ENCODE assay signal across 11 mouse cellular contexts in genomic region chr1:90973574-90973911, GRCm38 (mm10). TPM values are rescaled to one million over a fixed set of nuclear protein-coding genes. Genes with fewer than 3 reads are reported as not detected.
DNase-seq lines count a peak whose midpoint lies in the region; ATAC-seq and TF ChIP-seq lines count a peak whose summit lies in the region.
"Had no signal": no experiment of that assay in that cellular context is flagged by ENCODE, and none has a peak within 500 bp of the region (broad histone marks: within the 10 kb centered on the region; RNA-seq: fewer than 3 reads in every experiment).

No protein-coding gene starts in this region.

- intact Hi-C loops in heart, postnatal 10 days (cut with DNase I): loop anchor here (1.0 to 10.0 kb wide), 6 partner anchors 44 to 264 kb away; no protein-coding TSS in a partner anchor

- 85% methylated on average over 2 of the region's 2 CpGs for WGBS in heart, embryonic 16.5 days
- 79% methylated on average over 2 of the region's 2 CpGs for WGBS in embryonic facial prominence, embryonic 15.5 days
- WGBS in intestine, embryonic 16.5 days: 71% methylated on average over 2 of the region's 2 CpGs
- 67% methylated on average over 2 of the region's 2 CpGs for WGBS in midbrain, postnatal 0 days

- no peaks in the 10 kb centered on the region for H3K27me3 ChIP-seq in heart, embryonic 16.5 days (ENCODE audit: control insufficient read depth, insufficient read depth, low read length)
- H3K27me3 ChIP-seq in embryonic facial prominence, embryonic 15.5 days: no peaks in the 10 kb centered on the region
- no peaks in the 10 kb centered on the region for H3K27me3 ChIP-seq in intestine, embryonic 16.5 days (replicated peaks; ENCODE audit: control insufficient read depth, insufficient read depth, low read length)
- no peaks in the 10 kb centered on the region for H3K27me3 ChIP-seq in midbrain, postnatal 0 days (ENCODE audit: insufficient read depth, low read length)

- H3K4me1 ChIP-seq in heart, embryonic 16.5 days (ENCODE audit: control insufficient read depth, insufficient read depth, low read length): peaks cover 40% of the 10 kb centered on the region
- peaks cover 42% of the 10 kb centered on the region for H3K4me1 ChIP-seq in embryonic facial prominence, embryonic 15.5 days
- H3K4me1 ChIP-seq in intestine, embryonic 16.5 days (ENCODE audit: control insufficient read depth, insufficient read depth, low read length): peaks cover 28% of the 10 kb centered on the region
- peaks cover 10% of the 10 kb centered on the region; the same call in 1 of the 2 replicates for H3K4me1 ChIP-seq in midbrain, postnatal 0 days (ENCODE audit: insufficient read depth, low read length)

- peak overlapping the region; percentile 70 for H3K9ac ChIP-seq in heart, embryonic 16.5 days (ENCODE audit: low read length)
- H3K9ac ChIP-seq in embryonic facial prominence, embryonic 15.5 days: no peak overlapping the region
- H3K9ac ChIP-seq in intestine, embryonic 16.5 days (ENCODE audit: low read depth, low read length): peak overlapping the region; percentile 42; the same call in 1 of the 2 replicates
- H3K9ac ChIP-seq in midbrain, postnatal 0 days (replicated peaks; ENCODE audit: low read length, poor library complexity, severe bottlenecking): no peak overlapping the region

- no peaks in the 10 kb centered on the region for H3K9me3 ChIP-seq in heart, embryonic 16.5 days (replicated peaks; ENCODE audit: control insufficient read depth, low read length)
- H3K9me3 ChIP-seq in embryonic facial prominence, embryonic 15.5 days (replicated peaks): no peaks in the 10 kb centered on the region
- H3K9me3 ChIP-seq in intestine, embryonic 16.5 days (ENCODE audit: control insufficient read depth, low read length): no peaks in the 10 kb centered on the region
- no peaks in the 10 kb centered on the region for H3K9me3 ChIP-seq in midbrain, postnatal 0 days (ENCODE audit: low read length)

- no peak for DNase-seq in heart, postnatal 10 days
- DNase-seq in midbrain, postnatal 0 days (ENCODE audit: low spot score): no peak
- DNase-seq in cerebellum, adult 18-20 months: no peak
- DNase-seq in right cerebral cortex, postnatal 36 days (ENCODE audit: low spot score in 2 of 2): no peak
- no peak for DNase-seq in c-Kit-positive CD71-positive TER-119-positive erythroid progenitor cells, embryonic 14.5 days (ENCODE audit: low spot score)

- H3K36me3 ChIP-seq in heart, embryonic 16.5 days (ENCODE audit: control insufficient read depth, insufficient read depth): no peaks in the 10 kb centered on the region
- no peaks in the 10 kb centered on the region for H3K36me3 ChIP-seq in embryonic facial prominence, embryonic 15.5 days
- no peaks in the 10 kb centered on the region for H3K36me3 ChIP-seq in intestine, embryonic 16.5 days (ENCODE audit: control insufficient read depth, insufficient read depth, low read length)
- H3K36me3 ChIP-seq in midbrain, postnatal 0 days (ENCODE audit: insufficient read depth, low read length): no peaks in the 10 kb centered on the region

- H3K4me3 ChIP-seq in heart, embryonic 16.5 days (ENCODE audit: low read length): no peak overlapping the region
- no peak overlapping the region for H3K4me3 ChIP-seq in embryonic facial prominence, embryonic 15.5 days (replicated peaks)
- no peak overlapping the region for H3K4me3 ChIP-seq in intestine, embryonic 16.5 days (ENCODE audit: low read length)
- H3K4me3 ChIP-seq in midbrain, postnatal 0 days (ENCODE audit: low read depth, low read length): no peak overlapping the region

- no peak for TF ChIP-seq CTCF in midbrain, postnatal 0 days (IDR thresholded peaks at IDR 0.05)

- peak overlapping the region; percentile 61 for H3K27ac ChIP-seq in heart, embryonic 16.5 days (ENCODE audit: low read length)
- H3K27ac ChIP-seq in embryonic facial prominence, embryonic 15.5 days (replicated peaks): no peak overlapping the region
- H3K27ac ChIP-seq in intestine, embryonic 16.5 days (ENCODE audit: low read length): no peak overlapping the region
- H3K27ac ChIP-seq in midbrain, postnatal 0 days (ENCODE audit: low read depth, low read length): no peak overlapping the region

- H3K4me2 ChIP-seq in heart, embryonic 16.5 days (ENCODE audit: low read depth, low read length): no peak overlapping the region
- H3K4me2 ChIP-seq in embryonic facial prominence, embryonic 15.5 days (replicated peaks): no peak overlapping the region
- H3K4me2 ChIP-seq in intestine, embryonic 16.5 days (ENCODE audit: low read depth, low read length): no peak overlapping the region
- no peak overlapping the region for H3K4me2 ChIP-seq in midbrain, postnatal 0 days (ENCODE audit: low read depth, low read length, poor library complexity, severe bottlenecking)

- peak; percentile 34 for ATAC-seq in heart, embryonic 16.5 days (replicated peaks; ENCODE audit: extremely low read depth, insufficient read depth, low FRiP score)
- peak; percentile 26; the same call in 1 of the 2 replicates for ATAC-seq in embryonic facial prominence, embryonic 15.5 days (ENCODE audit: insufficient number of reproducible peaks, low FRiP score, low TSS enrichment, low read depth)
- peak; percentile 2; the same call in 1 of the 2 replicates for ATAC-seq in intestine, embryonic 16.5 days
- ATAC-seq in midbrain, postnatal 0 days (ENCODE audit: low FRiP score): peak; percentile 6; the same call in 1 of the 2 replicates

RNA-seq across cellular contexts. Expression of gene Rab17, which starts 4.1 kb away (rescaled TPM):
- polyA plus RNA-seq in heart, embryonic 16.5 days (2015; fragmentation: Nextera tagmentation; extraction: Ambion mirVana): 3.8 and 4.6 TPM in 2 replicates
- 1 to 10 TPM; 3.8 to 5.0 TPM for total RNA-seq in heart, postnatal 10 days (2021)
- polyA plus RNA-seq in embryonic facial prominence, embryonic 15.5 days (2015; fragmentation: Nextera tagmentation; extraction: Ambion mirVana): 2.4 and 3.1 TPM in 2 replicates
- 62.2 and 69.3 TPM in 2 replicates for polyA plus RNA-seq in intestine, embryonic 16.5 days (2015; fragmentation: Nextera tagmentation; extraction: Ambion mirVana)
- not detected in 2 replicates for total RNA-seq in midbrain, postnatal 0 days (2014; rRNA removed)
- polyA plus RNA-seq in midbrain, postnatal 0 days (2015; fragmentation: Nextera tagmentation; extraction: Ambion mirVana): 0.26 and 0.37 TPM in 2 replicates

RNA-seq across cellular contexts. Expression of gene Prlh, which starts 20.6 kb away (rescaled TPM):
- polyA plus RNA-seq in heart, embryonic 16.5 days (2015; fragmentation: Nextera tagmentation; extraction: Ambion mirVana): not detected in 2 replicates
- total RNA-seq in heart, postnatal 10 days (2021): not detected
- polyA plus RNA-seq in embryonic facial prominence, embryonic 15.5 days (2015; fragmentation: Nextera tagmentation; extraction: Ambion mirVana): not detected in 2 replicates
- polyA plus RNA-seq in intestine, embryonic 16.5 days (2015; fragmentation: Nextera tagmentation; extraction: Ambion mirVana): not detected in 2 replicates
- not detected in 2 replicates for total RNA-seq in midbrain, postnatal 0 days (2014; rRNA removed)
- polyA plus RNA-seq in midbrain, postnatal 0 days (2015; fragmentation: Nextera tagmentation; extraction: Ambion mirVana): not detected in 2 replicates
- total RNA-seq: adrenal gland, postnatal 10 days; hematopoietic stem cell, adult 5-6 weeks had no signal
- polyA plus RNA-seq: thymus, adult 2 months had no signal

RNA-seq across cellular contexts. Expression of gene Lrrfip1, which starts 25.0 kb away (rescaled TPM):
- polyA plus RNA-seq in heart, embryonic 16.5 days (2015; fragmentation: Nextera tagmentation; extraction: Ambion mirVana): 156 TPM in 2 replicates
- 100 to 1,000 TPM; 172 to 186 TPM for total RNA-seq in heart, postnatal 10 days (2021)
- 55.0 and 56.8 TPM in 2 replicates for polyA plus RNA-seq in embryonic facial prominence, embryonic 15.5 days (2015; fragmentation: Nextera tagmentation; extraction: Ambion mirVana)
- 69.2 and 73.7 TPM in 2 replicates for polyA plus RNA-seq in intestine, embryonic 16.5 days (2015; fragmentation: Nextera tagmentation; extraction: Ambion mirVana)
- 26.7 and 34.2 TPM in 2 replicates for total RNA-seq in midbrain, postnatal 0 days (2014; rRNA removed)
- polyA plus RNA-seq in midbrain, postnatal 0 days (2015; fragmentation: Nextera tagmentation; extraction: Ambion mirVana): 41.4 and 48.9 TPM in 2 replicates

RNA-seq across cellular contexts. Expression of gene Mlph, which starts 58.7 kb away (rescaled TPM):
- 0.33 and 0.66 TPM in 2 replicates for polyA plus RNA-seq in heart, embryonic 16.5 days (2015; fragmentation: Nextera tagmentation; extraction: Ambion mirVana)
- under 1 TPM; 0.45 to 0.86 TPM for total RNA-seq in heart, postnatal 10 days (2021)
- polyA plus RNA-seq in embryonic facial prominence, embryonic 15.5 days (2015; fragmentation: Nextera tagmentation; extraction: Ambion mirVana): 1.6 and 1.7 TPM in 2 replicates
- polyA plus RNA-seq in intestine, embryonic 16.5 days (2015; fragmentation: Nextera tagmentation; extraction: Ambion mirVana): 3.2 and 3.3 TPM in 2 replicates
- 0.27 TPM in 1 of 2 replicates, not detected in the other for total RNA-seq in midbrain, postnatal 0 days (2014; rRNA removed)
- 0.35 and 0.39 TPM in 2 replicates for polyA plus RNA-seq in midbrain, postnatal 0 days (2015; fragmentation: Nextera tagmentation; extraction: Ambion mirVana)

Comparison
In these comparisons a context has a peak if more than half of its experiments do, and no peak if none do; other contexts are left out.
1. H3K9ac ChIP-seq: peak in heart, embryonic 16.5 days (single experiment) and intestine, embryonic 16.5 days (single experiment); none in embryonic facial prominence, embryonic 15.5 days (single experiment) and midbrain, postnatal 0 days (single experiment).
2. RNA of gene Rab17, which starts 4.1 kb away (polyA plus RNA-seq): 62.2 to 69.3 TPM in intestine, embryonic 16.5 days; 3.8 to 4.6 TPM in heart, embryonic 16.5 days, 2.4 to 3.1 TPM in embryonic facial prominence, embryonic 15.5 days and 0.26 to 0.37 TPM in midbrain, postnatal 0 days; every median in the first group is over 10 times any median in the second.
3. Peak in every context shown above with its lines, with median percentiles within 50 percentile points of each other: ATAC-seq.